Mouse (Mus musculus): Measurements from ENCODE around the gene Tmem60.

DNA sequence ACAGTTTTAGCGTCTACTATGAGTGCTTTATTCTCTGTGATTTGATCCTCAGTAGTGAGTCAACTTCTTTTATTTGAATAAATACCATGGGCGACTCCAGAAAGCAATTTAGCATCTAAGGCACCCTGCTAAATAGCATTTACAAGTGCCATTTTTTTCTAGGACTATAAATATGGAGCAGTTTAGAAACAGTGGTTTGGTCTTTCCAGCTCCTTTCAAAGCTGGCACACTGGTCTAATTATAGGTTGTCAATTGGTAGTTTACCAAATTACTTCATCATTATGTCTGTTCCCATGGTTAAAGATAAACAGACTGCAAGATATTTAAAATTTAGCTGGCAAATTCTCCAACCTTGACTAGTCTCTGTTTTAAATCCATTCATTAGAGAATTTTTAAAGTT, 38.2 kb upstream of the Tmem60 start:
- TF ChIP-seq CTCF (IDR thresholded peaks at IDR 0.05; ENCODE audit: control insufficient read depth, insufficient read depth, low read length): no peak
- no peak for TF ChIP-seq POLR2A (IDR thresholded peaks at IDR 0.05; ENCODE audit: borderline replicate concordance, control insufficient read depth, low read depth, low read length)

Measured in bone marrow, adult 2 months (tissue).